8 mouse cellular contexts compared by ENCODE assay signal in the genomic region with DNA sequence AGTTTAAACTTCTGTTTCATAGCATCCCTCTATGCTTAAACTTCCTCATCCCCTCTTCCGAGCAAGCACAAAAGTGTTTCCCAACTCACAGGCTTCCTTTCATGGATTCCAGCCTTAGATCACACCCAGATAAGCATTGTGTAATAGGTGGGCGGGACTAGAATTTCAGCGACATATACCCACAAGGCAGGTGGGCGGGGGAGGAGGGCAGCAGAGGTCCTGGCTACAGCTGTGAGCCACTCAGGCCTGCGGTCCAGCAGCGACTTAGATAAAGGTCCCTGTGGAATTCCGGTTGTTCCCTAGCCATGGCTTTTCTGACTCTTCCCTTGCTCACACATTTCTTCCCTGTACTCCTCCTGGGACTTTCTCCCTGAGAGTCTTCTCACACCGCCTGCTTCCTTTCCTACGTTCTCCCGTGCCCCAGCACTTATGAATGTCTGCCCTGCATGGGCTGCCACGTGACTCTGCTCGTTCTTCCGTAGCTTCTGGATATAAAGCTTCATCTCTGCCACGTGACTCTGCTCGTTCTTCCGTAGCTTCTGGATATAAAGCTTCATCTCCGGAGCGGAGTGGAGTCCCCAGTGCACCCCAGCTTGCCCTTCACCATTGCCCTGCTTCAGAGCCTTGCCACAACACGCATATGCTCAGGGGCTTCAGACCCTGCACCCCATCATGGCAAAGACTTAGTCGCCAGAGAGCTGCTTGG.
A peak's percentile ranks its signal among the peaks of the same experiment; 100 is the strongest.
DNase-seq lines count a peak whose midpoint lies in the region; ATAC-seq lines count a peak whose summit lies in the region.

No protein-coding gene starts in this region.

- H3K9me3 ChIP-seq in embryonic facial prominence, embryonic 11.5 days (replicated peaks; ENCODE audit: control insufficient read depth, low read length), result no peaks in the 10 kb centered on the region
- H3K9me3 ChIP-seq in hindbrain, embryonic 10.5 days, result no peaks in the 10 kb centered on the region
- H3K9me3 ChIP-seq in liver, embryonic 11.5 days (ENCODE audit: control insufficient read depth, low read length), result no peaks in the 10 kb centered on the region

- DNase-seq in adrenal gland, adult (ENCODE audit: inconsistent age in 2 of 2, low spot score in 1 of 2), result peak; percentile 55 to 79
- DNase-seq in adrenal gland, postnatal 4 days (ENCODE audit: low spot score in 2 of 2), result no peak
- peak; percentile 52 for DNase-seq in embryonic facial prominence, embryonic 11.5 days (ENCODE audit: low spot score)
- DNase-seq in hindbrain, embryonic 10.5 days (ENCODE audit: low spot score), result peak; percentile 43
- DNase-seq in liver, embryonic 11.5 days (ENCODE audit: low spot score), result peak; percentile 46
- no peak for DNase-seq in frontal cortex, postnatal 25 days (ENCODE audit: low spot score in 2 of 2)

- no peak overlapping the region for H3K9ac ChIP-seq in embryonic facial prominence, embryonic 11.5 days (replicated peaks; ENCODE audit: low read length)
- H3K9ac ChIP-seq in liver, embryonic 11.5 days (ENCODE audit: low read depth, low read length), result no peak overlapping the region

- H3K4me3 ChIP-seq in embryonic facial prominence, embryonic 11.5 days (ENCODE audit: low read depth, low read length), result no peak overlapping the region
- H3K4me3 ChIP-seq in hindbrain, embryonic 10.5 days, result peak overlapping the region; percentile 2; the same call in 1 of the 2 replicates
- H3K4me3 ChIP-seq in liver, embryonic 11.5 days (ENCODE audit: low read depth, low read length), result no peak overlapping the region

- H3K4me2 ChIP-seq in embryonic facial prominence, embryonic 11.5 days (ENCODE audit: low read depth, low read length), result no peak overlapping the region
- H3K4me2 ChIP-seq in liver, embryonic 11.5 days, result no peak overlapping the region

- peak; percentile 66; the same call in 1 of the 2 replicates for ATAC-seq in embryonic facial prominence, embryonic 11.5 days (replicated peaks; ENCODE audit: insufficient number of reproducible peaks, low FRiP score, low TSS enrichment, low read depth)
- ATAC-seq in liver, embryonic 11.5 days (replicated peaks; ENCODE audit: low FRiP score), result peak; percentile 73
- 0 out of 2 replicates have a peak, but pooled peaks have one; percentile 11 for ATAC-seq in monocyte, adult 5-6 weeks (replicated peaks; ENCODE audit: insufficient number of reproducible peaks, low FRiP score, low TSS enrichment, poor library complexity, severe bottlenecking)
- ATAC-seq in cerebellum, adult (ENCODE audit: insufficient number of reproducible peaks, low FRiP score, low TSS enrichment), result no peak

- H3K4me1 ChIP-seq in embryonic facial prominence, embryonic 11.5 days (ENCODE audit: control insufficient read depth, insufficient read depth, low read length), result no peaks in the 10 kb centered on the region; the same call in 1 of the 2 replicates
- H3K4me1 ChIP-seq in hindbrain, embryonic 10.5 days (replicated peaks), result peaks cover 55% of the 10 kb centered on the region
- H3K4me1 ChIP-seq in liver, embryonic 11.5 days (replicated peaks; ENCODE audit: control insufficient read depth, insufficient read depth, low read length), result peaks cover 3% of the 10 kb centered on the region; the same call in 1 of the 2 replicates

- no peaks in the 10 kb centered on the region for H3K36me3 ChIP-seq in embryonic facial prominence, embryonic 11.5 days (replicated peaks; ENCODE audit: control insufficient read depth, insufficient read depth, low read depth, low read length)
- peaks cover 32% of the 10 kb centered on the region for H3K36me3 ChIP-seq in hindbrain, embryonic 10.5 days
- peaks cover 4% of the 10 kb centered on the region; the same call in 1 of the 2 replicates for H3K36me3 ChIP-seq in liver, embryonic 11.5 days (ENCODE audit: control insufficient read depth, insufficient read depth, low read length)

- 55% methylated on average over 20 of the region's 20 CpGs for WGBS in embryonic facial prominence, embryonic 11.5 days
- WGBS in hindbrain, embryonic 10.5 days, result 44% methylated on average over 20 of the region's 20 CpGs
- 69% methylated on average over 20 of the region's 20 CpGs for WGBS in liver, embryonic 11.5 days

- H3K27me3 ChIP-seq in embryonic facial prominence, embryonic 11.5 days (ENCODE audit: control insufficient read depth, insufficient read depth, low read length), result no peaks in the 10 kb centered on the region
- H3K27me3 ChIP-seq in hindbrain, embryonic 10.5 days (ENCODE audit: insufficient read depth, poor library complexity, severe bottlenecking), result no peaks in the 10 kb centered on the region
- H3K27me3 ChIP-seq in liver, embryonic 11.5 days (replicated peaks; ENCODE audit: control insufficient read depth, insufficient read depth, low read length), result no peaks in the 10 kb centered on the region

- no peak overlapping the region for H3K27ac ChIP-seq in embryonic facial prominence, embryonic 11.5 days (replicated peaks; ENCODE audit: low read depth, low read length)
- peak overlapping the region; percentile 60 for H3K27ac ChIP-seq in hindbrain, embryonic 10.5 days
- 0 out of 2 replicates have a peak overlapping the region, but pooled peaks have one; percentile 32 for H3K27ac ChIP-seq in liver, embryonic 11.5 days (ENCODE audit: low read depth, low read length)

Comparison
In these comparisons a context has a peak if more than half of its experiments do, and no peak if none do; other contexts are left out.
1. DNase-seq: peak in adrenal gland, adult (2 of 2), embryonic facial prominence, embryonic 11.5 days (single experiment), hindbrain, embryonic 10.5 days (single experiment) and liver, embryonic 11.5 days (single experiment); none in adrenal gland, postnatal 4 days (0 of 2) and frontal cortex, postnatal 25 days (0 of 2).